In genomic region chr14:23531735-23532525, GRCm38 (mm10) we compare ENCODE assay signal across 20 mouse cellular contexts.
DNase-seq lines count a peak whose midpoint lies in the region; ATAC-seq and TF ChIP-seq lines count a peak whose summit lies in the region.
"Had no signal": no experiment of that assay in that cellular context is flagged by ENCODE, and none has a peak within 500 bp of the region (broad histone marks: within the 10 kb centered on the region; RNA-seq: fewer than 3 reads in every experiment).

No protein-coding gene starts in this region.

- TF ChIP-seq EP300 in lung, postnatal 0 days (IDR thresholded peaks at IDR 0.05), result no peak

- H3K9ac ChIP-seq in lung, embryonic 14.5 days, result no peak overlapping the region
- no peak overlapping the region for H3K9ac ChIP-seq in lung, postnatal 0 days (replicated peaks; ENCODE audit: low read depth)
- H3K9ac ChIP-seq: hindbrain, embryonic 12.5 days; stomach, embryonic 15.5 days had no signal

- no peaks in the 10 kb centered on the region for H3K27me3 ChIP-seq in heart, embryonic 10.5 days (ENCODE audit: insufficient read depth, poor library complexity, severe bottlenecking)
- no peaks in the 10 kb centered on the region for H3K27me3 ChIP-seq in lung, embryonic 14.5 days (ENCODE audit: insufficient read depth, low read length)
- H3K27me3 ChIP-seq in lung, postnatal 0 days (replicated peaks; ENCODE audit: insufficient read depth, low read length), result no peaks in the 10 kb centered on the region
- H3K27me3 ChIP-seq: hindbrain, embryonic 12.5 days; stomach, embryonic 15.5 days had no signal

- 0 out of 2 replicates have a peak, but pooled peaks have one; percentile 33 for ATAC-seq in lung, embryonic 14.5 days (ENCODE audit: insufficient read depth)
- no peak for ATAC-seq in lung, postnatal 0 days

- no peak overlapping the region for H3K4me2 ChIP-seq in lung, embryonic 14.5 days
- H3K4me2 ChIP-seq in lung, postnatal 0 days (replicated peaks; ENCODE audit: low read depth, low read length), result no peak overlapping the region
- H3K4me2 ChIP-seq: hindbrain, embryonic 12.5 days; stomach, embryonic 15.5 days had no signal

- H3K4me1 ChIP-seq in heart, embryonic 10.5 days, result no peaks in the 10 kb centered on the region
- H3K4me1 ChIP-seq in lung, embryonic 14.5 days (ENCODE audit: insufficient read depth), result peaks cover 9% of the 10 kb centered on the region
- no peaks in the 10 kb centered on the region for H3K4me1 ChIP-seq in lung, postnatal 0 days (ENCODE audit: insufficient read depth, low read depth, low read length)
- H3K4me1 ChIP-seq: hindbrain, embryonic 12.5 days; stomach, embryonic 15.5 days had no signal

- 64% methylated on average over 8 of the region's 8 CpGs for WGBS in heart, embryonic 10.5 days
- WGBS in lung, embryonic 14.5 days, result 44% methylated on average over 8 of the region's 8 CpGs
- whole genome bisulfite sequencing in lung, postnatal 0 days, result 44% methylated on average over 8 of the region's 8 CpGs

- H3K27ac ChIP-seq in heart, embryonic 10.5 days, result no peak overlapping the region
- H3K27ac ChIP-seq in lung, embryonic 14.5 days (ENCODE audit: low read depth), result 0 out of 2 replicates have a peak overlapping the region, but pooled peaks have one; percentile 3
- H3K27ac ChIP-seq in lung, postnatal 0 days (ENCODE audit: low read length), result no peak overlapping the region
- H3K27ac ChIP-seq: gastrocnemius, adult 2 months; hindbrain, embryonic 12.5 days; stomach, embryonic 15.5 days had no signal

- no peak overlapping the region for H3K4me3 ChIP-seq in heart, embryonic 10.5 days
- H3K4me3 ChIP-seq in lung, embryonic 14.5 days (ENCODE audit: low read depth, low read length), result no peak overlapping the region
- no peak overlapping the region for H3K4me3 ChIP-seq in lung, postnatal 0 days (ENCODE audit: low read depth, low read length)
- H3K4me3 ChIP-seq: gastrocnemius, adult 2 months; hindbrain, embryonic 12.5 days; stomach, embryonic 15.5 days had no signal

- DNase-seq in heart, adult 11 months, result peak; percentile 69
- DNase-seq in heart, embryonic 10.5 days (ENCODE audit: low spot score), result no peak
- DNase-seq in lung, embryonic 14.5 days, result peak; percentile 66
- DNase-seq in lung, postnatal 0 days (ENCODE audit: low spot score), result no peak
- peak; percentile 71 for DNase-seq in brain, adult 2 months (ENCODE audit: low read depth, low spot score)
- DNase-seq in lung, postnatal 25 days (ENCODE audit: low spot score), result peak; percentile 9
- DNase-seq in ovary, postnatal 10 days (ENCODE audit: low spot score), result no peak
- DNase-seq in adrenal gland, postnatal 14 days, result no peak
- DNase-seq: B cell, adult 2 months; cerebellum, adult 11 months; cerebellum, postnatal 25 days; gastrocnemius, adult 2 months; heart, adult 18-20 months; kidney, postnatal 14 days; layer of hippocampus, postnatal 36 days; midbrain, embryonic 14.5 days; spleen, adult 18-20 months; thymus, postnatal 36 days had no signal

- no peaks in the 10 kb centered on the region for H3K36me3 ChIP-seq in heart, embryonic 10.5 days
- H3K36me3 ChIP-seq in lung, embryonic 14.5 days (ENCODE audit: insufficient read depth), result no peaks in the 10 kb centered on the region
- H3K36me3 ChIP-seq in lung, postnatal 0 days (ENCODE audit: insufficient read depth, low read length), result no peaks in the 10 kb centered on the region
- H3K36me3 ChIP-seq: hindbrain, embryonic 12.5 days; stomach, embryonic 15.5 days had no signal

- peaks cover 3% of the 10 kb centered on the region for H3K9me3 ChIP-seq in heart, embryonic 10.5 days
- H3K9me3 ChIP-seq in lung, embryonic 14.5 days (ENCODE audit: low read depth, low read length), result no peaks in the 10 kb centered on the region; the same call in 1 of the 2 replicates
- H3K9me3 ChIP-seq in lung, postnatal 0 days (ENCODE audit: low read length), result no peaks in the 10 kb centered on the region
- H3K9me3 ChIP-seq: hindbrain, embryonic 12.5 days; stomach, embryonic 15.5 days had no signal

- no peak for TF ChIP-seq CTCF in lung, embryonic 14.5 days (IDR thresholded peaks at IDR 0.05; ENCODE audit: low read depth)
- TF ChIP-seq CTCF in lung, postnatal 0 days (IDR thresholded peaks at IDR 0.05), result no peak

Comparison
In these comparisons a context has a peak if more than half of its experiments do, and no peak if none do; other contexts are left out.
1. DNase-seq: peak in heart, adult 11 months (single experiment), lung, embryonic 14.5 days (single experiment), brain, adult 2 months (single experiment) and lung, postnatal 25 days (single experiment); none in heart, embryonic 10.5 days (single experiment), lung, postnatal 0 days (single experiment), ovary, postnatal 10 days (single experiment) and adrenal gland, postnatal 14 days (single experiment).